Mouse (Mus musculus): Measurements from ENCODE around the gene Gal3st2b. TPM values are rescaled to one million over a fixed set of nuclear protein-coding genes. Genes with fewer than 3 reads are reported as not detected.

The Gal3st2b gene
- polyA plus RNA-seq (2017; shearing (Covaris generic)), result not detected

DNA sequence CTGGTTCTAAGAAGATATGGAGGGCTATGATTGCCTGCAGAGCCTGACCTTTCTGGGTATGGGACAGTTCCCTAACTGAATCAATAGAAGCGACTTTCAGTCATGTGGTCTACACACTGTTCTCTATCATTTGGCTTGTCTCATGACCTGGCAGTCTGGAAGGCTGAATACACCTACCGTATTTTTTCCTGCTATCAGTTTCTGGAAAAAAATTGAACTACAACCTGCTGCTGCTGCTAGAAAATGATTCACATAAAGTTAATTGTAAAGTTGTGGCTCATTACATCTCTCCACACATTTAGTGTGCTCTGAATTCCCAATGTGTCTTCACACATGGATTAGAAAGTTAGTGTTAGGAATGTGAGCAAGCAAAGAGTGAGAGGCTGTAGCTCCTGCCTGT, at the start of gene Gal3st2b:
Gal3st2b (plus strand) TSS at position 301 of the 400 bp plus-strand sequence.

DNA sequence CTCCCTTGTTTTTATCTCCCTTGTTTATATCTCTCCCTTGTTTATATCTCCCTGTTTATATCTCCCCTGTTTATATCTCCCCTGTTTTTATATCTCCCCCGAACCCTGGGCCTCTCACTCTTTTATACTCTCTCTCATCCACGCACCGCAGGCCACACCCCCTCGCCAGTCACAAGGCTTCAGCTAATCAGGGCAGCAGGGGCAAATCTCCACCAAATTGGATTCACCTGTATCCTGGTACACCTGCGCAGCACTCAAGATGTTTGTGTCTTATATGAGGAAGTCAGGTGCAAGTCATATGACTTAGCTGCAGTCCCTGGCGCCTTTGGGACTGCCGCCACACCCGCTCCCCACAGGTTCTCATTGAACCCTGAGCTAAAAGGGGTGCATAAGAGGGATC, 72.1 kb downstream of the Gal3st2b start, which contains the start of gene Gal3st2c:
Gal3st2c (plus strand) TSS at position 301 of the 400 bp plus-strand sequence.

Other genes starting within 250 kb of the Gal3st2b start
- not detected for gene Bok, start 232.7 kb upstream of the Gal3st2b start, polyA plus RNA-seq (2017; shearing (Covaris generic))
- 122 TPM for gene Atg4b, start 166.8 kb upstream of the Gal3st2b start, polyA plus RNA-seq (2017; shearing (Covaris generic))
- gene Thap4, start 163.4 kb upstream of the Gal3st2b start, polyA plus RNA-seq (2017; shearing (Covaris generic)), result 21.0 TPM
- gene Dtymk, start 116.4 kb upstream of the Gal3st2b start, polyA plus RNA-seq (2017; shearing (Covaris generic)), result 141 TPM
- 29.4 TPM for gene Ing5, start 114.3 kb upstream of the Gal3st2b start, polyA plus RNA-seq (2017; shearing (Covaris generic))
- 36.2 TPM for gene D2hgdh, start 93.4 kb upstream of the Gal3st2b start, polyA plus RNA-seq (2017; shearing (Covaris generic))
- gene Gal3st2, start 57.0 kb upstream of the Gal3st2b start, polyA plus RNA-seq (2017; shearing (Covaris generic)), result not detected
- 0.04 TPM for gene Gal3st2c, start 72.2 kb downstream of the Gal3st2b start, polyA plus RNA-seq (2017; shearing (Covaris generic))
- gene Neu4, start 102.1 kb downstream of the Gal3st2b start, polyA plus RNA-seq (2017; shearing (Covaris generic)), result not detected
- gene Pdcd1, start 134.2 kb downstream of the Gal3st2b start, polyA plus RNA-seq (2017; shearing (Covaris generic)), result 207 TPM